In genomic region chr4:104077771-104078170, GRCm38 (mm10) we compare ENCODE assay signal across 9 mouse cellular contexts.
A peak's percentile ranks its signal among the peaks of the same experiment; 100 is the strongest.
DNase-seq lines count a peak whose midpoint lies in the region.
"Had no signal": no experiment of that assay in that cellular context is flagged by ENCODE, and none has a peak within 500 bp of the region (broad histone marks: within the 10 kb centered on the region; RNA-seq: fewer than 3 reads in every experiment).

No protein-coding gene starts in this region.

- no peak overlapping the region for H3K27ac ChIP-seq in heart, embryonic 10.5 days
- H3K27ac ChIP-seq: liver, embryonic 13.5 days had no signal

- H3K27me3 ChIP-seq in heart, embryonic 10.5 days (ENCODE audit: insufficient read depth, poor library complexity, severe bottlenecking) = no peaks in the 10 kb centered on the region
- H3K27me3 ChIP-seq: liver, embryonic 13.5 days had no signal

- 78% methylated on average over 1 of the region's 1 CpGs for WGBS in heart, embryonic 10.5 days

- no peaks in the 10 kb centered on the region for H3K4me1 ChIP-seq in heart, embryonic 10.5 days
- H3K4me1 ChIP-seq: liver, embryonic 13.5 days had no signal

- H3K36me3 ChIP-seq in heart, embryonic 10.5 days = no peaks in the 10 kb centered on the region
- H3K36me3 ChIP-seq: liver, embryonic 13.5 days had no signal

- no peaks in the 10 kb centered on the region for H3K9me3 ChIP-seq in heart, embryonic 10.5 days
- H3K9me3 ChIP-seq: liver, embryonic 13.5 days had no signal

- no peak overlapping the region for H3K4me3 ChIP-seq in heart, embryonic 10.5 days
- H3K4me3 ChIP-seq: liver, embryonic 13.5 days had no signal

- intact Hi-C loops in heart, postnatal 10 days (cut with DNase I) = no loop called here
- intact Hi-C loops in gastrocnemius, postnatal 36 days (cut with DNase I) = no loop called here

- DNase-seq in heart, postnatal 10 days = peak; percentile 29 to 43
- DNase-seq in heart, embryonic 10.5 days (ENCODE audit: low spot score) = no peak
- peak; percentile 28 for DNase-seq in right cerebral cortex, postnatal 14 days
- no peak for DNase-seq in right cerebral cortex, adult 18-20 months
- DNase-seq in gastrocnemius, postnatal 36 days = peak; percentile 25 to 27
- DNase-seq in skeletal muscle tissue, adult 2 months (ENCODE audit: low read depth, low spot score) = peak; percentile 40
- no peak for DNase-seq in retina, postnatal 1 day
- no peak for DNase-seq in urinary bladder, postnatal 10 days (ENCODE audit: low spot score)
- DNase-seq: liver, embryonic 13.5 days had no signal

Comparison
In these comparisons a context has a peak if more than half of its experiments do, and no peak if none do; other contexts are left out.
1. DNase-seq: peak in heart, postnatal 10 days (2 of 2), right cerebral cortex, postnatal 14 days (single experiment), gastrocnemius, postnatal 36 days (2 of 2) and skeletal muscle tissue, adult 2 months (single experiment); none in heart, embryonic 10.5 days (single experiment), right cerebral cortex, adult 18-20 months (single experiment), retina, postnatal 1 day (single experiment) and urinary bladder, postnatal 10 days (single experiment).